Mouse (Mus musculus): Measurements from ENCODE around the gene Olfr495. TPM values are rescaled to one million over a fixed set of nuclear protein-coding genes. Genes with fewer than 3 reads are reported as not detected.

The Olfr495 gene
- not detected in 2 replicates for polyA plus RNA-seq (2016; fragmentation: Nextera tagmentation; extraction: Ambion mirVana)

DNA sequence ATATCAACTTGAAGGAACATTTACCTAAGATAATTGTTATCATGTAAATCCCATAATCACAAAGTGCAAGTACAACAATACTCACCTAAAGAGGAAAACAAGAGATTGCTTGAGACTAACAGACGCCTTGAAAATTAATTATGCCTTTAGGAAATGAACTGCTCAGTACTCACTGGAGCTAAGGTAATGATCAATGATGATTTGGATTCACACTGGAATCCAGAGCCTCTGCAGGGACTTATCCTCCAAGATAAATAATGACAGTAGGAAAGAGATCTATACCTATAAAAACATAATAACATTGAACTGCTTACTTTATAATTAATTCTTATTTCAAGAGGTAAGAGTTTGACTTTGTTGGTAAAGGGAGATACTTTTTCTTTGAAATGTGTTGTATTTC, at the start of gene Olfr495:
Gene Olfr495 (plus strand): TSS at position 301 of the 400 bp plus-strand sequence.
- no peaks in the 10 kb centered on the region for H3K27me3 ChIP-seq (ENCODE audit: poor library complexity, severe bottlenecking)
- H3K4me1 ChIP-seq, result no peaks in the 10 kb centered on the region
- DNase-seq (ENCODE audit: extremely low spot score, low spot score), result no peak
- no peak within 1 kb of the TSS for H3K27ac ChIP-seq
- H3K36me3 ChIP-seq (replicated peaks), result no peaks in the 10 kb centered on the region
- H3K4me3 ChIP-seq, result no peak within 1 kb of the TSS
- no peaks in the 10 kb centered on the region for H3K9me3 ChIP-seq
- 78% methylated on average over 1 of the region's 1 CpGs for WGBS

DNA sequence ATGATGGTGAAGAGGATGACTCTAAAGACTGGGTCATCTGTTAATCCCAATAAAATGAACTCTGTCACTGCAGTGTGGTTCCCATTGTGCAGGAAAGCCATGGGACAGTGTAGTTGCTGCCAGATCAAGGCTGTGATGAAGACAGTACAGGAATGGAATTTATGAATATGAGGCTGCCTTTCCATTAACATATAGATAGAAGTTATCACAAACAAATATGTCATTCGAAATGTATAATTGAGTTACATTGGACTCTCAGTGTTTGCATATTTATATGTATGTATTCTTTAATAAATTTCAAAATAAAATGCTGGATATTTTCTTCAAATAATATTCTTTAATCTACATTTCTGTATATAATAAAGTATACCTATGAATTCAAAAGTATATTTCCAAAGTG, 46.1 kb upstream of the Olfr495 start, which contains the start of gene Olfr493:
Gene Olfr493 (minus strand): TSS at position 101 of the 400 bp plus-strand sequence.
- DNase-seq (ENCODE audit: extremely low spot score, low spot score), result no peak
- Histone ChIP-seq H3K27me3 (ENCODE audit: poor library complexity, severe bottlenecking) (no peaks in the 10 kb centered on the region), H3K4me1 (no peaks in the 10 kb centered on the region), H3K4me3 (no peak within 1 kb of the TSS), H3K27ac (no peak within 1 kb of the TSS), H3K36me3 (replicated peaks) (no peaks in the 10 kb centered on the region), H3K9me3 (no peaks in the 10 kb centered on the region)
- 90% methylated on average over 1 of the region's 1 CpGs for WGBS

GRCm38 (mm10) chr7:108365035-108365434, 27.9 kb upstream of the Olfr495 start, which contains the start of gene Olfr494:
Olfr494 (plus strand) TSS chr7:108365335.
- WGBS, result 83% methylated on average over 3 of the region's 3 CpGs
- Histone ChIP-seq H3K36me3 (replicated peaks) (no peaks in the 10 kb centered on the region), H3K9me3 (no peaks in the 10 kb centered on the region), H3K4me1 (no peaks in the 10 kb centered on the region), H3K27me3 (ENCODE audit: poor library complexity, severe bottlenecking) (no peaks in the 10 kb centered on the region), H3K4me3 (no peak within 1 kb of the TSS), H3K27ac (no peak within 1 kb of the TSS)
- no peak for DNase-seq (ENCODE audit: extremely low spot score, low spot score)

- no peak within 1 kb of the TSS for H3K27ac ChIP-seq
- no peaks in the 10 kb centered on the region for H3K9me3 ChIP-seq
- no peak for DNase-seq (ENCODE audit: extremely low spot score, low spot score)
- no peaks in the 10 kb centered on the region for H3K27me3 ChIP-seq (ENCODE audit: poor library complexity, severe bottlenecking)
- WGBS, result 88% methylated on average over 2 of the region's 2 CpGs
- H3K4me3 ChIP-seq, result no peak within 1 kb of the TSS
- no peaks in the 10 kb centered on the region for H3K36me3 ChIP-seq (replicated peaks)
- no peaks in the 10 kb centered on the region for H3K4me1 ChIP-seq
Measured at GRCm38 (mm10) chr7:108420121-108420520, 27.2 kb downstream of the Olfr495 start, which contains the start of gene Olfr497. Olfr497 (plus strand) TSS chr7:108420421.

Other genes starting within 250 kb of the Olfr495 start
- gene Olfr485, start 233.3 kb upstream of the Olfr495 start, polyA plus RNA-seq (2016; fragmentation: Nextera tagmentation; extraction: Ambion mirVana), result not detected in 2 replicates
- not detected in 2 replicates for gene Olfr486, start 220.4 kb upstream of the Olfr495 start, polyA plus RNA-seq (2016; fragmentation: Nextera tagmentation; extraction: Ambion mirVana)
- gene Olfr487, start 178.5 kb upstream of the Olfr495 start, polyA plus RNA-seq (2016; fragmentation: Nextera tagmentation; extraction: Ambion mirVana), result not detected in 2 replicates
- not detected in 2 replicates for gene Olfr488, start 134.8 kb upstream of the Olfr495 start, polyA plus RNA-seq (2016; fragmentation: Nextera tagmentation; extraction: Ambion mirVana)
- gene Olfr490, start 104.2 kb upstream of the Olfr495 start, polyA plus RNA-seq (2016; fragmentation: Nextera tagmentation; extraction: Ambion mirVana), result not detected in 2 replicates
- gene Olfr491, start 79.7 kb upstream of the Olfr495 start, polyA plus RNA-seq (2016; fragmentation: Nextera tagmentation; extraction: Ambion mirVana), result not detected in 2 replicates
- gene Olfr492, start 69.5 kb upstream of the Olfr495 start, polyA plus RNA-seq (2016; fragmentation: Nextera tagmentation; extraction: Ambion mirVana), result not detected in 2 replicates
- gene Olfr493, start 46.2 kb upstream of the Olfr495 start, polyA plus RNA-seq (2016; fragmentation: Nextera tagmentation; extraction: Ambion mirVana), result not detected in 2 replicates
- not detected in 2 replicates for gene Olfr494, start 27.8 kb upstream of the Olfr495 start, polyA plus RNA-seq (2016; fragmentation: Nextera tagmentation; extraction: Ambion mirVana)
- gene Olfr497, start 27.3 kb downstream of the Olfr495 start, polyA plus RNA-seq (2016; fragmentation: Nextera tagmentation; extraction: Ambion mirVana), result not detected in 2 replicates
- not detected in 2 replicates for gene Olfr498, start 72.2 kb downstream of the Olfr495 start, polyA plus RNA-seq (2016; fragmentation: Nextera tagmentation; extraction: Ambion mirVana)
- gene Olfr502, start 131.9 kb downstream of the Olfr495 start, polyA plus RNA-seq (2016; fragmentation: Nextera tagmentation; extraction: Ambion mirVana), result not detected in 2 replicates
- not detected in 2 replicates for gene Olfr503, start 151.4 kb downstream of the Olfr495 start, polyA plus RNA-seq (2016; fragmentation: Nextera tagmentation; extraction: Ambion mirVana)
- gene Olfr504, start 172.6 kb downstream of the Olfr495 start, polyA plus RNA-seq (2016; fragmentation: Nextera tagmentation; extraction: Ambion mirVana), result not detected in 2 replicates
- gene Olfr506, start 217.6 kb downstream of the Olfr495 start, polyA plus RNA-seq (2016; fragmentation: Nextera tagmentation; extraction: Ambion mirVana), result not detected in 2 replicates
- gene Olfr507, start 228.6 kb downstream of the Olfr495 start, polyA plus RNA-seq (2016; fragmentation: Nextera tagmentation; extraction: Ambion mirVana), result not detected in 2 replicates
- not detected in 2 replicates for gene Olfr508, start 236.8 kb downstream of the Olfr495 start, polyA plus RNA-seq (2016; fragmentation: Nextera tagmentation; extraction: Ambion mirVana)

Data from forebrain, embryonic 10.5 days (tissue).